Mouse (Mus musculus): ENCODE measurements around the gene Chrnb2. TPM values are rescaled to one million over a fixed set of nuclear protein-coding genes. Genes with fewer than 3 reads are reported as not detected.
A peak's percentile ranks its signal among the peaks of the same experiment; 100 is the strongest.

The Chrnb2 gene
- total and polyA plus RNA-seq, 3 experiments: 0.19 to 1.3 (median 0.59) TPM

DNA sequence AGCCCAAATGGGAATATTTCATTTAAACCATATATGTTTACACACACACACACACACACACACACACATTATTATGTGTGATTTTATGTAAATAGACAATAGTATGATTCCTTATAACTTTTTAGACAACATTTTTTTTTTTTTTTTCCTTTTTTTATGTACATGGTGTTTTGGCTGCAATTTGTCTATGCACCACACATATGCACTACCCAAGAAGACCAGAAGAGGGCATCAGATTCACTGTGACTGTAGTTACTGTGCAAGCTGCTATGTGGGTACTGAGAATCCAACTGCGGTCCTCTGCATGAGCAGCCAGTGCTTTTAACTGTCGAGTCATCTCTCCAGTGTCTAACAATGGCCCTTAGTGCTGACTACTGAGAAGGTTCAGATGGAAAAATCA is 42.3 kb upstream of the Chrnb2 start:
- dilution Hi-C loops (cut with MboI; ENCODE audit: extremely low pct_ligation_motif_present, extremely low pct_unique_long_range_greater_than_20kb, low sequenced_read_pairs): no loop called here
- H3K27ac ChIP-seq (ENCODE audit: insufficient read depth, low read depth): no peak overlapping the region
- H3K9me3 ChIP-seq (replicated peaks; ENCODE audit: low read length): no peaks in the 10 kb centered on the region
- in situ Hi-C loops (cut with MboI; ENCODE audit: low pct_ligation_motif_present, low pct_unique_long_range_greater_than_20kb, low sequenced_read_pairs): no loop called here
- H3K27me3 ChIP-seq (replicated peaks): no peaks in the 10 kb centered on the region
- H3K79me2 ChIP-seq (replicated peaks; ENCODE audit: control insufficient read depth, extremely low read depth, insufficient read depth, poor library complexity, severe bottlenecking): no peaks in the 10 kb centered on the region
- no peak overlapping the region for H3K4me2 ChIP-seq (ENCODE audit: insufficient read depth, low read depth, poor library complexity, severe bottlenecking)
- H3K9ac ChIP-seq (ENCODE audit: insufficient read depth, low read depth): no peak overlapping the region
- no peaks in the 10 kb centered on the region for H3K36me3 ChIP-seq (replicated peaks in 1 of 2; ENCODE audit: control insufficient read depth in 1 of 2, insufficient read depth in 1 of 2, low read length in 1 of 2)
- no peak overlapping the region for H3K4me3 ChIP-seq (replicated peaks in 1 of 3; ENCODE audit: low read depth in 2 of 3, low read length in 2 of 3, poor library complexity in 1 of 3)
- no peak for DNase-seq (ENCODE audit: extremely low read depth)
- H3K4me1 ChIP-seq (ENCODE audit: control insufficient read depth in 1 of 2, insufficient read depth in 2 of 2): peaks cover 10 to 16% of the 10 kb centered on the region in 2 experiments
- TF ChIP-seq CHD2 (IDR thresholded peaks at IDR 0.05; ENCODE audit: low read length) (no peak), CTCF (conservative IDR thresholded peaks at IDR 0.05 in 1 of 2, IDR thresholded peaks at IDR 0.05 in 1 of 2; ENCODE audit: low read depth in 2 of 2, low read length in 2 of 2) (peak; percentile 22 to 31; a peak in 2 of 4 replicates)

DNA sequence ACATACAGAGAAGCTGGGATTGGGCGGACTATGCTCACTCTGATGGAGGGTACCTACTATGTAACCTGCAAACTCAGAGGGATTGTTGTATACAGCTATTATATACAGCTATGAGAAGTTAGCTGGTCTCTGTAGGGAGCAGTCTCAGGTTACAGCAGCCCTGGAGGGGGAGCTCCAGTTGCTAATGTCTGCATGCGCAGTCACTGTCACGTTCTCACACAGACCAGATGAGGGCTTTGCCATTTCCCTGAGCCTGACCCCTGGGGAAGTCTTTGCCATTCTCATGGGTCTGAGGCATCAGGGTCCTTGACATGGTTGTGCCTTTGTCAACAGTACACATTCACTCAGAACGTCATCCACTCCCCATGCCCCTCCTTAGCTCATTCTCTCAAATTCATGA is 40.7 kb upstream of the Chrnb2 start:
- Histone ChIP-seq H3K9ac (ENCODE audit: insufficient read depth, low read depth) (no peak overlapping the region), H3K36me3 (replicated peaks in 1 of 2; ENCODE audit: control insufficient read depth in 1 of 2, insufficient read depth in 1 of 2, low read length in 1 of 2) (no peaks in the 10 kb centered on the region), H3K4me3 (replicated peaks in 1 of 3; ENCODE audit: low read depth in 2 of 3, low read length in 2 of 3, poor library complexity in 1 of 3) (no peak overlapping the region), H3K79me2 (replicated peaks; ENCODE audit: control insufficient read depth, extremely low read depth, insufficient read depth, poor library complexity, severe bottlenecking) (no peaks in the 10 kb centered on the region), H3K4me2 (ENCODE audit: insufficient read depth, low read depth, poor library complexity, severe bottlenecking) (no peak overlapping the region), H3K4me1 (ENCODE audit: control insufficient read depth in 1 of 2, insufficient read depth in 2 of 2) (peaks cover 14 to 25% of the 10 kb centered on the region in 2 experiments), H3K27ac (ENCODE audit: insufficient read depth, low read depth) (no peak overlapping the region), H3K9me3 (replicated peaks; ENCODE audit: low read length) (no peaks in the 10 kb centered on the region), H3K27me3 (replicated peaks) (no peaks in the 10 kb centered on the region)
- peak in 1 of 2 experiments; percentile 16; a peak in 1 of 4 replicates for TF ChIP-seq CTCF (conservative IDR thresholded peaks at IDR 0.05 in 1 of 2, IDR thresholded peaks at IDR 0.05 in 1 of 2; ENCODE audit: low read depth in 2 of 2, low read length in 2 of 2)
- TF ChIP-seq JUND (conservative IDR thresholded peaks at IDR 0.05; ENCODE audit: low read depth, low read length): no peak
- dilution Hi-C loops (cut with MboI; ENCODE audit: extremely low pct_ligation_motif_present, extremely low pct_unique_long_range_greater_than_20kb, low sequenced_read_pairs): no loop called here
- DNase-seq (ENCODE audit: extremely low read depth): no peak
- in situ Hi-C loops (cut with MboI; ENCODE audit: low pct_ligation_motif_present, low pct_unique_long_range_greater_than_20kb, low sequenced_read_pairs): no loop called here

DNA sequence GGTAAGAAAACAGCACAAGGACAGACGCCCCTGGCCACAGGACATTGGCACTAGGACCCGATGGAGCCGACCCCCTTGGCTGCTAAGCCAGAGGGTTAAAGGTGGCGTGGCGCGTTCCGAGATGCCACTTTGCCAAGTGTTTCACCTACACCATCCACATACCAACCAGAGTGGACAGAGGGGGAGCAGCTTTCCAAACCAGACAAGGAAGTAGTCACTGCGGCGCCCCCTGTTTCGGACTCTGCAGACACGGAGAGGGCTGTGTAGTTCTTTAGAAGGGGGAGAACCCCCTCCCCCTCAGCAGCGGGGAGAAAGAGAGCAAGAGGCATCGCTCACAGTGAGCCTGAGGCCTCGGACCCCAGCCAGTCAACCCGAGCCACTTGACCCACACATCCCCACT is 38.4 kb upstream of the Chrnb2 start:
- DNase-seq (ENCODE audit: extremely low read depth): no peak
- H3K9ac ChIP-seq (ENCODE audit: insufficient read depth, low read depth): no peak overlapping the region
- H3K4me1 ChIP-seq (ENCODE audit: control insufficient read depth in 1 of 2, insufficient read depth in 2 of 2): peaks cover 13 to 33% of the 10 kb centered on the region in 2 experiments
- in situ Hi-C loops (cut with MboI; ENCODE audit: low pct_ligation_motif_present, low pct_unique_long_range_greater_than_20kb, low sequenced_read_pairs): no loop called here
- no peak overlapping the region for H3K4me3 ChIP-seq (replicated peaks in 1 of 3; ENCODE audit: low read depth in 2 of 3, low read length in 2 of 3, poor library complexity in 1 of 3)
- no peak for TF ChIP-seq MAZ (IDR thresholded peaks at IDR 0.05; ENCODE audit: low read depth, low read length)
- no peak for TF ChIP-seq ZNF384 (IDR thresholded peaks at IDR 0.05; ENCODE audit: low read depth, low read length)
- no peak for TF ChIP-seq MYC (IDR thresholded peaks at IDR 0.05; ENCODE audit: low read depth, low read length)
- TF ChIP-seq USF1 (IDR thresholded peaks at IDR 0.05; ENCODE audit: low read depth, low read length): no peak
- no peak for TF ChIP-seq MAFK (IDR thresholded peaks at IDR 0.05; ENCODE audit: insufficient replicate concordance, low read length)
- no peak for TF ChIP-seq BHLHE40 (IDR thresholded peaks at IDR 0.05; ENCODE audit: low read depth, low read length)
- no peak for TF ChIP-seq CHD2 (IDR thresholded peaks at IDR 0.05; ENCODE audit: low read length)
- TF ChIP-seq HCFC1 (IDR thresholded peaks at IDR 0.05; ENCODE audit: low read depth, low read length): no peak
- no peak for TF ChIP-seq E2F4 (IDR thresholded peaks at IDR 0.05; ENCODE audit: insufficient replicate concordance, low read depth, low read length)
- no peak for TF ChIP-seq IRF4 (IDR thresholded peaks at IDR 0.05; ENCODE audit: low read depth, low read length)
- no peaks in the 10 kb centered on the region for H3K9me3 ChIP-seq (replicated peaks; ENCODE audit: low read length)
- no peak overlapping the region for H3K27ac ChIP-seq (ENCODE audit: insufficient read depth, low read depth)
- H3K36me3 ChIP-seq (replicated peaks in 1 of 2; ENCODE audit: control insufficient read depth in 1 of 2, insufficient read depth in 1 of 2, low read length in 1 of 2): no peaks in the 10 kb centered on the region
- H3K4me2 ChIP-seq (ENCODE audit: insufficient read depth, low read depth, poor library complexity, severe bottlenecking): no peak overlapping the region
- H3K27me3 ChIP-seq (replicated peaks): no peaks in the 10 kb centered on the region
- dilution Hi-C loops (cut with MboI; ENCODE audit: extremely low pct_ligation_motif_present, extremely low pct_unique_long_range_greater_than_20kb, low sequenced_read_pairs): no loop called here
- no peaks in the 10 kb centered on the region for H3K79me2 ChIP-seq (replicated peaks; ENCODE audit: control insufficient read depth, extremely low read depth, insufficient read depth, poor library complexity, severe bottlenecking)

All from CH12.LX (cell line).